22 mouse cellular contexts compared by ENCODE assay signal in the genomic region with DNA sequence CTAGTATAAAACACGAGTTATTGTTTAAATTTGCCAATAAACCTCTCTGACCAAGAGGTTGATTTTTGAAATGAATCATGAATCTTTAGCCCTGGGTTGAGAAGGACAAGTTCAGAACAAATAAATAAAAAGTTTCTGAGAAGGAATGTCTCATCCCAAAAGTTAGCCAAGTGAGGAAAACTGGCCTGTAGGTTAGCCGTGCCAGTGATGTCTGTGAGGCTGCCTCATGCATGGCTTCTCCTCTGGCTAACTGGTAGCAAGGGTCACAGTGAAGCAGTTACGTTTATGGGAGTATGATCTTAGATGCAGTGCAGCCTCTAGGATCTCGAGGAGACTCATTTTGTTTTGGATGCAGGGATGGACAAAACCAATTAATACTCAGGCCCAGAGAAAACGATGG.
"Had no signal": no experiment of that assay in that cellular context is flagged by ENCODE, and none has a peak within 500 bp of the region (broad histone marks: within the 10 kb centered on the region; RNA-seq: fewer than 3 reads in every experiment).

No protein-coding gene starts in this region.

- H3K4me3 ChIP-seq: gastrocnemius, adult 2 months; heart, adult 2 months; hindbrain, embryonic 10.5 days; hindbrain, embryonic 12.5 days; intestine, embryonic 15.5 days; kidney, embryonic 15.5 days; layer of hippocampus, adult 2 months; left cerebral cortex, adult 2 months; limb, embryonic 10.5 days; limb, embryonic 12.5 days; liver, embryonic 13.5 days had no signal

- H3K36me3 ChIP-seq: hindbrain, embryonic 10.5 days; hindbrain, embryonic 12.5 days; intestine, embryonic 15.5 days; kidney, embryonic 15.5 days; limb, embryonic 10.5 days; limb, embryonic 12.5 days; liver, embryonic 13.5 days had no signal

- H3K4me1 ChIP-seq: intestine, embryonic 15.5 days; liver, embryonic 13.5 days had no signal

- ATAC-seq: hindbrain, embryonic 16.5 days; inflammation-experienced regulatory T-cells, adult 6 months; intestine, embryonic 15.5 days; intestine, postnatal 0 days had no signal

- H3K27me3 ChIP-seq: hindbrain, embryonic 12.5 days; intestine, embryonic 15.5 days; kidney, embryonic 15.5 days; limb, embryonic 12.5 days; liver, embryonic 13.5 days had no signal

- DNase-seq: gastrocnemius, adult 2 months; gastrocnemius, postnatal 10 days; gastrocnemius, postnatal 25 days; heart, adult 2 months; heart, postnatal 10 days; heart, postnatal 4 days; liver; liver, embryonic 13.5 days had no signal

- H3K4me2 ChIP-seq: heart, embryonic 11.5 days; hindbrain, embryonic 12.5 days; hindbrain, embryonic 14.5 days; intestine, embryonic 15.5 days; kidney, embryonic 15.5 days; limb, embryonic 12.5 days; liver, embryonic 11.5 days; liver, embryonic 13.5 days had no signal

- H3K27ac ChIP-seq: gastrocnemius, adult 2 months; heart, adult 2 months; hindbrain, embryonic 10.5 days; hindbrain, embryonic 12.5 days; hindbrain, embryonic 14.5 days; intestine, embryonic 15.5 days; kidney, embryonic 15.5 days; layer of hippocampus, adult 2 months; left cerebral cortex, adult 2 months; limb, embryonic 10.5 days; limb, embryonic 12.5 days; liver, embryonic 13.5 days had no signal

- H3K9ac ChIP-seq: hindbrain, embryonic 12.5 days; hindbrain, embryonic 14.5 days; intestine, embryonic 15.5 days; kidney, embryonic 15.5 days; limb, embryonic 12.5 days; liver, embryonic 13.5 days had no signal

- H3K9me3 ChIP-seq: hindbrain, embryonic 10.5 days; intestine, embryonic 15.5 days; kidney, embryonic 15.5 days; limb, embryonic 10.5 days; limb, embryonic 12.5 days; liver, embryonic 13.5 days had no signal
